ENCODE assay signal across 12 mouse cellular contexts in genomic region chr13:113197872-113198502, GRCm38 (mm10). TPM values are rescaled to one million over a fixed set of nuclear protein-coding genes. Genes with fewer than 3 reads are reported as not detected.
DNase-seq lines count a peak whose midpoint lies in the region; ATAC-seq lines count a peak whose summit lies in the region.
"Had no signal": no experiment of that assay in that cellular context is flagged by ENCODE, and none has a peak within 500 bp of the region (broad histone marks: within the 10 kb centered on the region; RNA-seq: fewer than 3 reads in every experiment).

No protein-coding gene starts in this region.

- peak; percentile 73 for ATAC-seq in common myeloid progenitor, adult 5-6 weeks (replicated peaks; ENCODE audit: low read depth, poor library complexity, severe bottlenecking)
- ATAC-seq: forebrain, embryonic 15.5 days had no signal

- DNase-seq in 416B (ENCODE audit: low read depth) (peak; percentile 1), A20 (ENCODE audit: low read depth, low spot score) (peak; percentile 37)
- peak; percentile 63 for DNase-seq in naive thymus-derived CD4-positive, alpha-beta T cell, adult 2 months (ENCODE audit: low read depth)
- no peak for DNase-seq in cerebellum, postnatal 25 days
- DNase-seq in lung, adult 18-20 months, result no peak
- no peak for DNase-seq in adrenal gland, postnatal 14 days
- DNase-seq: cerebellum, postnatal 14 days; gastrocnemius, postnatal 10 days; left cerebral cortex, postnatal 4 days; right cerebral cortex, postnatal 25 days had no signal

RNA-seq across cellular contexts. Expression of gene Esm1, which starts 11.5 kb away (rescaled TPM):
- total RNA-seq in common myeloid progenitor, adult 5-6 weeks (2017), result 0.14 TPM in 1 of 2 replicates, not detected in the other
- 4.4 and 7.3 TPM in 2 replicates for total RNA-seq in adrenal gland, postnatal 14 days (2021)

RNA-seq across cellular contexts. Expression of gene Gzmk, which starts 27.7 kb away (rescaled TPM):
- total RNA-seq in common myeloid progenitor, adult 5-6 weeks (2017), result not detected in 2 replicates
- not detected in 2 replicates for total RNA-seq in adrenal gland, postnatal 14 days (2021)
- total RNA-seq: gastrocnemius, postnatal 10 days; left cerebral cortex, postnatal 4 days had no signal

Comparison
In these comparisons a context has a peak if more than half of its experiments do, and no peak if none do; other contexts are left out.
1. DNase-seq: peak in 416B (single experiment), A20 (single experiment) and naive thymus-derived CD4-positive, alpha-beta T cell, adult 2 months (single experiment); none in cerebellum, postnatal 25 days (0 of 2), lung, adult 18-20 months (0 of 2) and adrenal gland, postnatal 14 days (single experiment).